Mouse (Mus musculus) midbrain, postnatal 0 days (tissue): Measurements from ENCODE around the gene 4930518I15Rik. TPM values are rescaled to one million over a fixed set of nuclear protein-coding genes. Genes with fewer than 3 reads are reported as not detected.

Experiments used
- ATAC-seq: fragments of 200-750 bp; cut with Nextera tagmentation; 2 replicates; pipeline ENCODE4 v1.8.0; 2017; ENCODE audit warnings: moderate number of reproducible peaks, mild to moderate bottlenecking, moderate TSS enrichment, moderate library complexity; ENCODE audit not compliant: low FRiP score
- DNase-seq: peaks from one replicate; pipeline ENCODE4 v3.0.0-alpha.2; 2015; ENCODE audit warnings: low spot score
- H3K27ac ChIP-seq: fragments of 300-500 bp; sonication (generic); 2 replicates; pipeline ENCODE4 v1.5.1; 2014; ENCODE audit warnings: low read depth, mild to moderate bottlenecking, low read length, mixed read lengths
- H3K27me3 ChIP-seq: fragments of 300-500 bp; sonication (generic); 2 replicates; pipeline ENCODE4 v1.6.1; 2014; ENCODE audit warnings: low read length, control low read depth, mixed read lengths; ENCODE audit not compliant: insufficient read depth
- H3K36me3 ChIP-seq: fragments of 300-500 bp; sonication (generic); 2 replicates; pipeline ENCODE4 v1.6.1; 2014; ENCODE audit warnings: low read length, control low read depth, mixed read lengths; ENCODE audit not compliant: insufficient read depth
- H3K4me1 ChIP-seq: fragments of 300-500 bp; sonication (generic); 2 replicates; pipeline ENCODE4 v1.6.1; 2014; ENCODE audit warnings: mild to moderate bottlenecking, control low read depth, antibody characterized with exemption, low read length, mixed read lengths; ENCODE audit not compliant: insufficient read depth
- H3K4me2 ChIP-seq: fragments of 300-500 bp; sonication (generic); 2 replicates; pipeline ENCODE4 v1.6.1; 2014; ENCODE audit warnings: low read depth, mild to moderate bottlenecking, low read length, mixed read lengths; ENCODE audit not compliant: poor library complexity, severe bottlenecking
- H3K4me3 ChIP-seq: fragments of 300-500 bp; sonication (generic); 2 replicates; pipeline ENCODE4 v1.5.1; 2014; ENCODE audit warnings: low read depth, mild to moderate bottlenecking, low read length, moderate library complexity
- H3K9ac ChIP-seq: fragments of 300-500 bp; sonication (generic); replicated peaks from 2 replicates; pipeline ENCODE4 v1.6.1; 2014; ENCODE audit warnings: mild to moderate bottlenecking, low read length, moderate library complexity, mixed read lengths; ENCODE audit not compliant: poor library complexity, severe bottlenecking
- H3K9me3 ChIP-seq: fragments of 300-500 bp; sonication (generic); 2 replicates; pipeline ENCODE4 v1.6.1; 2016; ENCODE audit warnings: low read length, control low read depth
- CTCF ChIP-seq: IDR thresholded peaks from 2 replicates; pipeline ENCODE4 v1.5.1; 2016; ENCODE audit warnings: antibody characterized with exemption, mild to moderate bottlenecking
- WGBS: fragments of 180-500 bp; shearing (Covaris S2); extraction: QIAGEN DNeasy Blood & Tissue Kit; methylation state at CpG from one replicate; pipeline ENCODE4 v1.1.7; 2014; 5-methylcytosine and 5-hydroxymethylcytosine counted together
- polyA plus RNA-seq: library from polyadenylated mRNA; unstranded; fragments of >200 nt; fragmentation: Nextera tagmentation; extraction: Ambion mirVana; gene quantifications from 2 replicates; pipeline ENCODE4 v1.2.1, GENCODE M21; 2015
- total RNA-seq: library from RNA; depleted of rRNA; stranded (reverse); fragments of >200 nt; gene quantifications from 2 replicates; pipeline ENCODE4 v1.2.3, GENCODE M21; 2014; rRNA removed

The 4930518I15Rik gene
- total and polyA plus RNA-seq, 2 experiments from 2014 or later, result 0.99 to 2.9 TPM

DNA sequence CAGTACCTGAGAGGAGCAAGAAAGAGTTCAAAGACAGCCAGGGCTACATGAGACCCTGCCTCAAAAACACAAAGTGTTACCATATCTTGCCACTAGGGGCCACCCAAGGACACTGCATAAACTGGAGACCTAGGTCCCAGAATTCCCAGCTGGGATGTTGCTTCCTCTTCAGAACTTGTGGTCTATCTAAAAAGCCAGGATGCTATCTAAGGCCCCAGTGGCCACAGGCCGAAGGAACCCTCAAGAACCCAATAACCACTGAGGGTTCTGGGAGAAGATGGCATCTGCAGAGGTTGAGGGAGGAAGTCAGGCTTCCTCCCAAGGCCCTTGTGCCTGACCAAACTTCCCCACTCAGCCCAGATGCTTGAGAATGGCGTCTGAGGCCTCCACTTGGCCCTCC lies 48.2 kb downstream of the 4930518I15Rik start:
- no peak for ATAC-seq
- Histone ChIP-seq H3K9ac (no peak overlapping the region), H3K4me1 (no peaks in the 10 kb centered on the region), H3K36me3 (no peaks in the 10 kb centered on the region), H3K4me3 (no peak overlapping the region), H3K4me2 (no peak overlapping the region), H3K27ac (no peak overlapping the region), H3K9me3 (no peaks in the 10 kb centered on the region), H3K27me3 (no peaks in the 10 kb centered on the region)
- peak; percentile 86 for DNase-seq
- TF ChIP-seq CTCF, result peak; percentile 91
- 52% methylated on average over 2 of the region's 2 CpGs for WGBS

- Histone ChIP-seq H3K4me2 (no peak overlapping the region), H3K4me1 (no peaks in the 10 kb centered on the region), H3K9me3 (no peaks in the 10 kb centered on the region), H3K27ac (no peak overlapping the region), H3K4me3 (no peak overlapping the region), H3K36me3 (no peaks in the 10 kb centered on the region), H3K27me3 (no peaks in the 10 kb centered on the region), H3K9ac (no peak overlapping the region)
- ATAC-seq, result no peak
- 76% methylated on average over 6 of the region's 6 CpGs for WGBS
- DNase-seq, result no peak
- no peak for TF ChIP-seq CTCF
These were observed 50.9 kb downstream of the 4930518I15Rik start for GRCm38 (mm10) chr2:156806886-156807285.

Other genes with a start within 250 kb of the 4930518I15Rik start
- gene Dlgap4, start 244.2 kb downstream of the 4930518I15Rik start, total RNA-seq, result 188 and 246 TPM in 2 replicates
- 224 and 240 TPM in 2 replicates for gene Dlgap4, start 244.2 kb downstream of the 4930518I15Rik start, polyA plus RNA-seq
- gene Myl9, start 82.5 kb downstream of the 4930518I15Rik start, total RNA-seq, result 27.4 and 30.7 TPM in 2 replicates
- 33.8 and 38.4 TPM in 2 replicates for gene Myl9, start 82.5 kb downstream of the 4930518I15Rik start, polyA plus RNA-seq
- 8.6 and 10.8 TPM in 2 replicates for gene Tgif2, start 17.9 kb downstream of the 4930518I15Rik start, total RNA-seq
- 6.9 and 8.2 TPM in 2 replicates for gene Tgif2, start 17.9 kb downstream of the 4930518I15Rik start, polyA plus RNA-seq
- gene Rab5if, start 5.2 kb upstream of the 4930518I15Rik start, total RNA-seq, result 115 and 137 TPM in 2 replicates
- gene Rab5if, start 5.2 kb upstream of the 4930518I15Rik start, polyA plus RNA-seq, result 149 and 155 TPM in 2 replicates
- not detected in 2 replicates for gene Sla2, start 29.2 kb upstream of the 4930518I15Rik start, total RNA-seq
- 0.07 TPM in 1 of 2 replicates, not detected in the other for gene Sla2, start 29.2 kb upstream of the 4930518I15Rik start, polyA plus RNA-seq
- gene Ndrg3, start 134.1 kb upstream of the 4930518I15Rik start, total RNA-seq, result 141 and 178 TPM in 2 replicates
- gene Ndrg3, start 134.1 kb upstream of the 4930518I15Rik start, polyA plus RNA-seq, result 160 and 169 TPM in 2 replicates
- gene Dsn1, start 149.2 kb upstream of the 4930518I15Rik start, total RNA-seq, result 5.3 and 8.8 TPM in 2 replicates
- gene Dsn1, start 149.2 kb upstream of the 4930518I15Rik start, polyA plus RNA-seq, result 7.2 and 7.8 TPM in 2 replicates
- gene Soga1, start 221.3 kb upstream of the 4930518I15Rik start, total RNA-seq, result 122 and 132 TPM in 2 replicates
- gene Soga1, start 221.3 kb upstream of the 4930518I15Rik start, polyA plus RNA-seq, result 2.8 and 3.9 TPM in 2 replicates
- not detected in 2 replicates for gene Tldc2, start 229.1 kb upstream of the 4930518I15Rik start, total RNA-seq
- not detected in 2 replicates for gene Tldc2, start 229.1 kb upstream of the 4930518I15Rik start, polyA plus RNA-seq